Mouse (Mus musculus): ENCODE measurements around the gene Ntm.

Ntm gene

DNA sequence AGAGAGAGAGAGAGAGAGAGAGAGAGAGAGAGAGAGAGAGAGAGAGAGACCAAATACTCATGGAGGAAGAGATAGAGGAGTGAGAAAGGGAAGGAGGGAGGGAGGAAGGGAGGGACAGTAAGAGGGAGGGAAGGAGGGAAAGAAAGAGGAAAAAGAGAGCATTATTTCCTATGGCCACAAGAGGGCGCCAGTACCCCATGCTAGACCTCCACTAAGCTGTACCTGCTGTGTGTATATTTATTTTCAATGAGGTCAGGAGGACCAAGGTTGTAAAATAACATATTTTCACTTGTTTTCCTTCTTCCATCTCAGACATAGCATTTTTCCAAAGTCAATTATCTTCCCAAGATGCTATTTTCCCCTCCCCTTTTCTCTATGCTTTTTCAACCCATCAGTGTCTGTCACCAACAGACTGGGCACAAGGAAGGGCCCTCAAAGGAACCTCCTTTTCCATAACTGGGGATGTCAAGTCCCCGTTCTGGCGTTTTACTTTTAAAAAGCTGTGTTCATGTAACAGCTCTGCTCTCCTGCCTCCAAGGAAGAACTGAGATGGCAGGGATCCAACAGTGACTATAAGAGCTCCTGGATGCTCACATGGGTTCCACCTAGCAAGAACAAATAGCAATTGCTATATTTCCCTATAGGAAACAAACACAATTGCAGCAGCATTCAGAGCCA lies 301.3 kb downstream of the Ntm start:
- in situ Hi-C loops (cut with MseI, MboI), result loop anchor here (10.0 to 25.0 kb wide), 2 partner anchors 326 to 643 kb away; no protein-coding TSS in a partner anchor

- in situ Hi-C loops (cut with MseI, MboI), result loop anchor here (10.0 to 25.0 kb wide), 2 partner anchors 327 to 645 kb away; no protein-coding TSS in a partner anchor
Measured at GRCm38 (mm10) chr9:29660059-29660613, 302.8 kb downstream of the Ntm start.

DNA sequence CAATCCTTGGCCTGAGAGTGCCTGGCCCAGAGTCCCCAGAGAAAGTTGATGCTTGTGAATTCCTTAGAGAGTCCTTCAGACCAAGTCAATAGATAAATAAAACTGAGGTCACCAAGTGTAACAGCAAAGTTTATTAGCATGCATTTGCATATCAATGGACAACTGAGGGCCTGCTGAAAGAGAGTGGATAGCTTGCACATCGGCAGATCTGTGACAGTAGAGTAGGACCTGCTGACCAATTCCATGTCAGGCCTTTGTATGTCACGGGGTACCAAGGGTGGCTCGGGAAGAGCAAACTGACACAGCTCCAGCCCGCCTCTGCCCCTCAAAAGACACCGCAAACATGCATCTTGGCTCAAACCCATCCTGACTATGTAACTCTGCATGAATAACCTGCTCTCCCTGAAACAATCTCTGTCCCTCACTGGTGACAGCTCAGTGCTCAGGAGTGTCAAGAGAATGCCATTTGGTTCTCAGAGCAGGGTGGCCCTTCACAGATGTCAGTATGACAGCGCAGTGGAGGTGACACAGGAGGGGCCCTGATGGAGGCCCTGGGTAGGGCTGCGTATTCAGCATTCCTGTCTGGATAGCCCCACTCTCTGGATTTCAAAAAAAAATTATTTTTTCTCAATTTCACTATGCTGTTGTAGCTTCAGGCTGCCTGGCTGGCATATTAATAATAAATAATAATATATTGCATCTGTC lies 305.0 kb downstream of the Ntm start:
- in situ Hi-C loops (cut with MseI, MboI), result loop anchor here in 1 of 2 experiments (25.0 kb wide), 1 partner anchor 329 kb away; no protein-coding TSS in a partner anchor

- in situ Hi-C loops (cut with MseI, MboI), result loop anchor here in 1 of 2 experiments (5.0 to 25.0 kb wide), 2 partner anchors 243 to 332 kb away; no protein-coding TSS in a partner anchor
Measured at GRCm38 (mm10) chr9:29654885-29655284, 308.1 kb downstream of the Ntm start.

DNA sequence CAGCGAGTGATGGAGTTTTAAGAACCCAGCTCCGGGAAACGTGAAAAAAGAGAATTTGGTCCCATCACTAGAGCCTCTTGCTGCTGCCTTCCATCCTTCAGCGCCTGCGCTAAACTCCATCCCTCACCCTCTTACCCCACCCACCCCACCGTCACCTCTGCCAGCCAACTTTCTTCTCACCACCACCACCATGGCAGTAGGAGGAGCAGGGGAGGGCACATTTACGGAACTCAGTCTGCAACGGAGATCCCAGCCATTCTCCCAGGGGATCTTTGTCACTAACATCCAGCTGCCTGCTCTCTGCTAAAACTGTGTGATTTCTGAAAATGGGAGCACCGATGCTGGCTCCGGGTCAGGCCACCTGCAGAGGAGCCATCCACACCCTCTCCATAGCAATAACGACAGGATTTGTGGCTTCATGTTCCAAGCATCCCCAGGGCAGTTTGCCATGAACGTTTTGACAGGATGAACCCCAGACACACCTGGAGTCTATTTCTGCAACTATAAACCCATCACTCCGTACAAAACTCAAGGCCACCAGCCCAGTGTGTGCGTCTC lies 309.2 kb downstream of the Ntm start:
- in situ Hi-C loops (cut with MseI, MboI), result loop anchor here in 1 of 2 experiments (5.0 to 25.0 kb wide), 2 partner anchors 241 to 334 kb away; no protein-coding TSS in a partner anchor

- in situ Hi-C loops (cut with MseI, MboI), result loop anchor here in 1 of 2 experiments (5.0 to 25.0 kb wide), 2 partner anchors 241 to 334 kb away; no protein-coding TSS in a partner anchor
Measured at GRCm38 (mm10) chr9:29652854-29653253, 310.1 kb downstream of the Ntm start.

- in situ Hi-C loops (cut with MseI, MboI), result loop anchor here in 1 of 2 experiments (5.0 to 25.0 kb wide), 2 partner anchors 240 to 335 kb away; no protein-coding TSS in a partner anchor
Measured at GRCm38 (mm10) chr9:29651856-29652255, 311.1 kb downstream of the Ntm start.

GRCm38 (mm10) chr9:29651226-29651625 lies 311.7 kb downstream of the Ntm start:
- in situ Hi-C loops (cut with MseI, MboI), result loop anchor here in 1 of 2 experiments (5.0 to 25.0 kb wide), 2 partner anchors 239 to 336 kb away; no protein-coding TSS in a partner anchor

DNA sequence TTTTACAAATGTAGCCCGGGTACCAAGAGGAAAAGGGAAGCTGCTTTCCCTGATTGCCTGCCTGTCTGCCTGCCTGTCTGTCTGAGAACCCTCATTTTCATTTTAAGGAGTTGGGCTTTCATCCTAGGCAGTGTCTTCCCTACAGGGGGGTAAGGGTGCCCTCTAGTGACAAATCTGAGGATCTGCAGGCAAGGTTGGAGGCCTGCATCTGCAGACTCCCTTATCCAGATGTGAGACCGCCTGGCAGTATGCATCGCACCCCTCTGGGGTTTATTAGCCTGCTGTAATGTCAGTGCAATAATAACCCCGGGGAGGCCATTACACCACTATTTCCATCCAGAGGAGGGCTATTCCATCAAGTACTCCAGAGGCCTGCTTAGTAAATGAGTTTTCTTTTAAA lies 312.3 kb downstream of the Ntm start:
- in situ Hi-C loops (cut with MseI, MboI), result loop anchor here in 1 of 2 experiments (5.0 to 25.0 kb wide), 2 partner anchors 238 to 337 kb away; no protein-coding TSS in a partner anchor

DNA sequence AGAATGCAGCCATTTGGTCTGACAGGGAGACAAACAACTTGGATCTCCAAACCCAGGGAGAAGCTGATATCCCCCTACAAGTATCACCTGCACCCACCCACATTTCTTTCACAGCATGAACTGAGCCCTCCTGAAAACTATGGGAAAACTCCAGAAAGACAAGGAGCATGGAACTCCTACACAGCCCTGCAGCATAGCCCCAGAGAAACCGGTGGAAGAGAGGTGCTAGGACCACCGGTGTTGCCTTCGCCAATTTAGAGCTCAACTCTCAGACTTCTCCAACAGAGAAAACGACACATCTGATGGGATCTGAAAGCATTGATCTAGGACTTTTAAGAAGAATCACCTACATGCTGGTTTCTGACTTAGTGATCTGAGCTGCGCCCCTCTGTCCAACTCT lies 312.7 kb downstream of the Ntm start:
- in situ Hi-C loops (cut with MseI, MboI), result loop anchor here in 1 of 2 experiments (5.0 to 25.0 kb wide), 2 partner anchors 238 to 337 kb away; no protein-coding TSS in a partner anchor

DNA sequence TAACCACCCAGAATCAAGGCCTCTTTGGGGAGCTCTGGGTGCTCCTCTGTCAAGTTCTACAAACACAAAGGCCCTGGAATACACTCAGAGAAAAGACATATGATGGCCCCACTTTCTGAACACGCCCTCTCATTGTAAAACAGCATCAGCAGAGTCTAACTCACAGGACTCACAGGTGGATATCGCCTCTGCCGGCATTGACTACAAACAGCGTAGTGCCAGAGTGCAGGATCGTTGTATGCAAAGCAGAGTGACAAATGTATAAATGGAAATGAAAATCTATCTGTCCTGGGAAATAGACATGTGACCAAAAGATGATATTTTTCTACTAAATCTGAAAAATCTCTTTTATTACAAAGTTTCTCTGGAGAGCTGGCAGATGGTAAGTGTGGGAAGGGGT lies 314.7 kb downstream of the Ntm start:
- in situ Hi-C loops (cut with MseI, MboI), result loop anchor here in 1 of 2 experiments (10.0 kb wide), 1 partner anchor 233 kb away; no protein-coding TSS in a partner anchor

GRCm38 (mm10) chr9:29647764-29648163 lies 315.2 kb downstream of the Ntm start:
- in situ Hi-C loops (cut with MseI, MboI), result loop anchor here in 1 of 2 experiments (10.0 kb wide), 1 partner anchor 233 kb away; no protein-coding TSS in a partner anchor

DNA sequence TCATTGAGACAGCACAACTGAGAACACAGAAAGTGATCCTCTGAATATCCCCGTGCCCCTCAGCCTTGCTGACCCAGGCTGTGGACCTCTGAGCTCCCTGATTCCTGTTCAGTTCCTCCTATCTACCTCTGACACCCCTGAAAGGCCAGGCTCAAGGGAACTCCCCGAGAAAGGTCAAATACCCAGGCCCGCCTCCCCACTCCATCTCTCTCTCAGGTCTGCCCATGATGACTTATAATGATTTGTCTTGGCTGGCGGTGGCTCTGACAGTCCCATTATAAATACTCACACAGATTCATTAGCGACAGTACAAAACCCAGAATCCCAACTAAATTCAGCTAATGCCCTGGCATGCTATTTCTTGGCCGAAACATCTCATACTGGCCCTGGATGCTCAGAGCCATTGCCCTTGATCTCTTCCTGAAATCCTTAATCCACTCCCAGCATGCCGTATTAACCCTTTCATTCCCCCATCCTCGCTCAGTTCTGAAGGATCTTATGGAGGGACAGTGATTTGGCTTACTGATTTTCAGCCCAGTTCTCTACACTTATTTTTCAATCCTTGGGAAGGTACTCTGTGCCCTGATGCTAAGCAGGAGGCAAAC lies 317.0 kb downstream of the Ntm start:
- in situ Hi-C loops (cut with MseI, MboI), result loop anchor here in 1 of 2 experiments (10.0 kb wide), 1 partner anchor 231 kb away; no protein-coding TSS in a partner anchor

DNA sequence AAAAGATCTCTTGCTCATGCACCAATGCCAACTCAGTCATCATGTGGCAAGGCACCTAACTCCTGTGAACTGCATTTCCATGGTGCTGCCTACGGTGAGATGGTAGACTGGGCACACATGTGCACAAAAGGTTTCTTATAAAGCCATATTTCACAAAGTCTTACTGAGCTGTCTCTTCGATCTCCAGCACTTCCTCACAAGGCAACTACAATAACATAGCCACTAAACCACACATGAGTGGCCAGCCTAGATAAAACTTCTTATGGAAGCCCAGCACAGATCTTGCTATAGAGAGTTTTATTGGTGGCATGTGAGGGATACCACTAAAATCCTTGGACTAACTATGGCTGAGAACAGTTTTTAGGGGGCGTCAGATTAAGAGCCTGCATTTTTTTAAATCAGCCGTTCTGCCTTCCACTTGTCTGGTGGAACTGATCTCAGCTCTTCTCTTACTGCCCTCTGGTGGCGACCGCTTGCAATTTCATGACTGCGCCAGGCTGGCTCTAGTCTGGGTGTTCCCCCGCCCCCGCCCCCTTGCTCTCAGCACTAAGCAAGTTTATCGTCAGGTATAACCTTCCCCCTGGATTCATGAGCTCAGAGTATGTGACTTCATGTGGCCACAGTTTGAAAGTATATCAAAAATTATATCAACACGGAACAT lies 319.8 kb downstream of the Ntm start:
- in situ Hi-C loops (cut with MseI, MboI), result loop anchor here in 1 of 2 experiments (10.0 kb wide), 1 partner anchor 228 kb away; no protein-coding TSS in a partner anchor

GRCm38 (mm10) chr9:29637335-29637734 lies 325.6 kb downstream of the Ntm start:
- in situ Hi-C loops (cut with MseI, MboI), result no loop called here

GRCm38 (mm10) chr9:29617181-29617580 lies 345.8 kb downstream of the Ntm start:
- in situ Hi-C loops (cut with MseI, MboI), result no loop called here

DNA sequence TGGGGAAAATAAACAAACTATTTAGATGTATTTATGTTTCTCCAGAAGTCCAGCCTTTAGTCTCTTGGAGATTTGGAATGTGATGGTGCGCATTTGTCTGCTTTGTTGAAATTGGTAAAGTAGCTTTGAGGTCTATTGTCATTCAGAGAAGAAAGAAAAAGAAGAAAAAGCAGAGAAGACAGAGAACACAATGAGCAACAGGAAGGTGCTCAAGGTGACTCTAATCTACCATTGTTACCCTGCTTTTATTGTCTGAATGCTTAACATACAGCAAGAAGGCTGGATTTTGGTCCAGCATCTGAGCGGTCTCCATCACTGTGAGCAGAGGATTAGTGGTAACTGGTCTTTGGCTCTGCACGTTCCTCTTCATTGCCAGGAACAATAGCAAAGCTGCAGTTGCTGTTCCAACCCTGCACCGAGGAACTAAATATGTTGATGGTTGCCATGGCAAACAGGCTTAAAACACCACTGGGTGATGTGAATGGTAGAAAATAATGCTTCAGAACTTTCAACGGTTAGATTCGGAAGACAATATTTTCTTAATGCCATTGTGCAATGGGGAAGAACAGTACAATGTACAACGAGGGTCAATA lies 350.8 kb downstream of the Ntm start:
- in situ Hi-C loops (cut with MseI, MboI), result no loop called here

GRCm38 (mm10) chr9:29610867-29611266 lies 352.1 kb downstream of the Ntm start:
- in situ Hi-C loops (cut with MseI, MboI), result no loop called here

DNA sequence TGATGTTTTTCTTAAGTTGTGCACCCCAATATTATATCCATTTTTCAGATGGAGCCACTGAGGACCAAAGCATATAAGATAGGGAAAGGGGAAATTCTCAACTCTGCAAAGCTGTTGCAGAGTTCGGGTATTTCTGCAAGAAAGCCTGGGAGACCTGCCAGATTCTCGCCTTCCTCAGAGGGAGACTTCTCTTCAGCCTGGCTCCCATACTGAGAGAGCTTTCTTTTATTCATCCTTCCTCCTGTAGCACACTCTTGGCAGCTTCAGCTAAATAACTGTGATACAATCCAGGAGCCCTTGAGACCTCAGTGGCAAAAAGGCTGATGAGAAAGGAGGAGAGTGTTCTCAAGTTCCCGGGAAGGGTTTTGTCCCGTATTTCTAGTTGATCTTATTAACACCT lies 365.3 kb downstream of the Ntm start:
- in situ Hi-C loops (cut with MseI, MboI), result no loop called here

GRCm38 (mm10) chr9:29595321-29595720 lies 367.6 kb downstream of the Ntm start:
- in situ Hi-C loops (cut with MseI, MboI), result no loop called here
